Mouse (Mus musculus): ENCODE measurements around the gene Dnajc22. TPM values are rescaled to one million over a fixed set of nuclear protein-coding genes. Genes with fewer than 3 reads are reported as not detected.

Gene Dnajc22
- polyA plus RNA-seq, 1 experiment from 2014 or later = 1.0 TPM

- H3K36me3 ChIP-seq = peaks cover 12% of the 10 kb centered on the region
- no peak within 1 kb of the TSS for H3K27ac ChIP-seq (replicated peaks)
- peak within 1 kb of the TSS; percentile 59 for H3K9ac ChIP-seq
- peaks cover 98% of the 10 kb centered on the region for H3K27me3 ChIP-seq (replicated peaks)
- H3K4me1 ChIP-seq = peaks cover 24% of the 10 kb centered on the region
- WGBS = 6% methylated on average over 60 of the region's 60 CpGs
- ATAC-seq (ENCODE audit: extremely low read depth, insufficient number of reproducible peaks, low FRiP score, low TSS enrichment) = no peak
- H3K4me3 ChIP-seq = peak within 1 kb of the TSS; percentile 45
- H3K9me3 ChIP-seq = no peaks in the 10 kb centered on the region
- H3K4me2 ChIP-seq = peak within 1 kb of the TSS; percentile 67
Observed at GRCm38 (mm10) chr15:99087253-99088075, 5.5 kb upstream of the Dnajc22 start, which contains the start of gene C1ql4. C1ql4 (minus strand) TSS chr15:99087817.

- peak overlapping the region; percentile 45 for H3K4me3 ChIP-seq
- WGBS = under 1% methylated on average over 26 of the region's 27 CpGs
- ATAC-seq (ENCODE audit: extremely low read depth, insufficient number of reproducible peaks, low FRiP score, low TSS enrichment) = no peak
- H3K36me3 ChIP-seq = peaks cover 4% of the 10 kb centered on the region
- no peak overlapping the region for H3K27ac ChIP-seq (replicated peaks)
- no peaks in the 10 kb centered on the region for H3K9me3 ChIP-seq
- peaks cover 27% of the 10 kb centered on the region for H3K4me1 ChIP-seq
- H3K9ac ChIP-seq = peak overlapping the region; percentile 59
- H3K4me2 ChIP-seq = peak overlapping the region; percentile 67
- H3K27me3 ChIP-seq (replicated peaks) = peaks cover 100% of the 10 kb centered on the region
Observed at GRCm38 (mm10) chr15:99088292-99088691, 4.7 kb upstream of the Dnajc22 start.

GRCm38 (mm10) chr15:99089069-99089468, 3.9 kb upstream of the Dnajc22 start:
- Histone ChIP-seq H3K9ac (peak overlapping the region; percentile 15; the same call in 1 of the 2 replicates), H3K36me3 (no peaks in the 10 kb centered on the region), H3K4me1 (peaks cover 28% of the 10 kb centered on the region), H3K27me3 (replicated peaks) (peaks cover 100% of the 10 kb centered on the region), H3K27ac (replicated peaks) (no peak overlapping the region), H3K4me2 (peak overlapping the region; percentile 67), H3K4me3 (peak overlapping the region; percentile 45), H3K9me3 (no peaks in the 10 kb centered on the region)
- 15% methylated on average over 14 of the region's 14 CpGs for WGBS
- ATAC-seq (ENCODE audit: extremely low read depth, insufficient number of reproducible peaks, low FRiP score, low TSS enrichment) = no peak

GRCm38 (mm10) chr15:99093291-99094258, 605 bp downstream of the Dnajc22 start:
- Histone ChIP-seq H3K27ac (replicated peaks) (no peak overlapping the region), H3K9me3 (no peaks in the 10 kb centered on the region), H3K4me2 (peak overlapping the region; percentile 80), H3K27me3 (replicated peaks) (peaks cover 98% of the 10 kb centered on the region), H3K9ac (peak overlapping the region; percentile 71), H3K36me3 (no peaks in the 10 kb centered on the region), H3K4me3 (peak overlapping the region; percentile 53), H3K4me1 (peaks cover 49% of the 10 kb centered on the region)
- 2% methylated on average over 56 of the region's 56 CpGs for WGBS
- no peak for ATAC-seq (ENCODE audit: extremely low read depth, insufficient number of reproducible peaks, low FRiP score, low TSS enrichment)

- Histone ChIP-seq H3K9me3 (no peaks in the 10 kb centered on the region), H3K4me1 (peaks cover 52% of the 10 kb centered on the region), H3K4me3 (peak overlapping the region; percentile 29), H3K4me2 (peak overlapping the region; percentile 37), H3K9ac (no peak overlapping the region), H3K36me3 (no peaks in the 10 kb centered on the region), H3K27me3 (replicated peaks) (peaks cover 98% of the 10 kb centered on the region), H3K27ac (replicated peaks) (no peak overlapping the region)
- WGBS = 3% methylated on average over 27 of the region's 27 CpGs
- no peak for ATAC-seq (ENCODE audit: extremely low read depth, insufficient number of reproducible peaks, low FRiP score, low TSS enrichment)
Observed at GRCm38 (mm10) chr15:99094631-99095270, 1.8 kb downstream of the Dnajc22 start.

GRCm38 (mm10) chr15:99095356-99095755, 2.4 kb downstream of the Dnajc22 start:
- 13% methylated on average over 6 of the region's 6 CpGs for WGBS
- peaks cover 92% of the 10 kb centered on the region for H3K27me3 ChIP-seq (replicated peaks)
- H3K9ac ChIP-seq = no peak overlapping the region
- no peaks in the 10 kb centered on the region for H3K9me3 ChIP-seq
- H3K4me3 ChIP-seq = 0 out of 2 replicates have a peak overlapping the region, but pooled peaks have one; percentile 29
- H3K4me1 ChIP-seq = peaks cover 52% of the 10 kb centered on the region
- ATAC-seq (ENCODE audit: extremely low read depth, insufficient number of reproducible peaks, low FRiP score, low TSS enrichment) = no peak
- no peaks in the 10 kb centered on the region for H3K36me3 ChIP-seq
- no peak overlapping the region for H3K27ac ChIP-seq (replicated peaks)
- no peak overlapping the region for H3K4me2 ChIP-seq

GRCm38 (mm10) chr15:99096061-99096793, 3.3 kb downstream of the Dnajc22 start:
- peak overlapping the region; percentile 77 for H3K4me2 ChIP-seq
- ATAC-seq (ENCODE audit: extremely low read depth, insufficient number of reproducible peaks, low FRiP score, low TSS enrichment) = no peak
- H3K27me3 ChIP-seq (replicated peaks) = peaks cover 86% of the 10 kb centered on the region
- no peaks in the 10 kb centered on the region for H3K36me3 ChIP-seq
- H3K4me1 ChIP-seq = peaks cover 52% of the 10 kb centered on the region
- no peaks in the 10 kb centered on the region for H3K9me3 ChIP-seq
- peak overlapping the region; percentile 72 for H3K9ac ChIP-seq
- peak overlapping the region; percentile 49 for H3K4me3 ChIP-seq
- 7% methylated on average over 24 of the region's 24 CpGs for WGBS
- H3K27ac ChIP-seq (replicated peaks) = no peak overlapping the region

- no peaks in the 10 kb centered on the region for H3K9me3 ChIP-seq
- H3K36me3 ChIP-seq = no peaks in the 10 kb centered on the region
- no peak for ATAC-seq (ENCODE audit: extremely low read depth, insufficient number of reproducible peaks, low FRiP score, low TSS enrichment)
- H3K27ac ChIP-seq (replicated peaks) = no peak overlapping the region
- peak overlapping the region; percentile 49 for H3K4me3 ChIP-seq
- peak overlapping the region; percentile 72 for H3K9ac ChIP-seq
- H3K4me1 ChIP-seq = peaks cover 52% of the 10 kb centered on the region
- peak overlapping the region; percentile 77 for H3K4me2 ChIP-seq
- H3K27me3 ChIP-seq (replicated peaks) = peaks cover 80% of the 10 kb centered on the region
- WGBS = under 1% methylated on average over 57 of the region's 58 CpGs
Observed at GRCm38 (mm10) chr15:99096831-99097500, 4.0 kb downstream of the Dnajc22 start.

GRCm38 (mm10) chr15:99097840-99098492, 5.0 kb downstream of the Dnajc22 start:
- Histone ChIP-seq H3K4me2 (peak overlapping the region; percentile 77), H3K4me3 (peak overlapping the region; percentile 49), H3K27me3 (replicated peaks) (peaks cover 70% of the 10 kb centered on the region), H3K36me3 (no peaks in the 10 kb centered on the region), H3K9me3 (no peaks in the 10 kb centered on the region), H3K9ac (peak overlapping the region; percentile 72), H3K4me1 (peaks cover 52% of the 10 kb centered on the region), H3K27ac (replicated peaks) (no peak overlapping the region)
- WGBS = under 1% methylated on average over 39 of the region's 39 CpGs
- no peak for ATAC-seq (ENCODE audit: extremely low read depth, insufficient number of reproducible peaks, low FRiP score, low TSS enrichment)

Data from heart, embryonic 13.5 days (tissue).